Mouse (Mus musculus): ENCODE data around the gene Eef1b2. TPM values are rescaled to one million over a fixed set of nuclear protein-coding genes. Genes with fewer than 3 reads are reported as not detected.

Eef1b2 gene
- polyA plus RNA-seq, 1 experiment from 2014 or later, result 315 TPM

DNA sequence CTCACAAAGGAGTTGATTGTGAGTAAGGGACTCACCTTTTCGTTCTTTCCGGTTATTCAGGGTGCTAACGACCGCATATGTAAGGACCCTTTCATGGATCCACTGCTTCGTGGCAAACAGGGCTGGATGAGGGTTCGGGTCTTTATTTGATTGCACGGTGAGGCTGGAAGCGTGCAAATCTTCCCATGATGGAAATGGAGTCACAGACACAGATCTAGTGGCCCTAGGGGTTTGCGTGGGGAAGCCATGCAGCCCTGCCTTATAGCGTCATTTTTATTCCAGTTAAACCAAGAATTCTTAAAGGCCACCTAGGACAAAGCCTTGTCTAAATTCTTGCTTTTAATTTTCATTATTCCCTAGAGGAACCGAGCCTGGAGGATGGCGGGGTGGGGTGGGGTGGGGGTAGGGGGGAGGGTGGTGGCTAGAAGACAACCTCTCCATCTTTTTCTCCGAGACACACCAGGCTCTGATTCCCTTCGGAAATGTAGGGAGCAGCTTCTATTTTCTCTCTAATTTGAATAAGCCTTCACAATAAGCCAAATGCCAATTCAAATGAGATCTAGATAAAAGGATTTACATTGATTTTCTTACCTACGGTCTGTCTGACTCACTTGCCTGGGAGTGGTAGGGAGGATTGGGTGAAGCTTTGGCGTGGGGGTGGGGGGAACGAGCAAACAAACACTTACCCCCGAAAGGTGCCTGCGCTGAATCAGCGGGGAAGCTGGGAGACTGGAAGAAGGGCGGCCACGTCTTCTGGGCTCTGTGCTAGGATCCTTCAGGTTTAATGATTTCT, 37.0 kb downstream of the Eef1b2 start:
- no peak for TF ChIP-seq EP300 (IDR thresholded peaks at IDR 0.05)
- Histone ChIP-seq H3K27ac (ENCODE audit: low read length) (no peak overlapping the region), H3K4me2 (replicated peaks; ENCODE audit: low read depth, low read length) (no peak overlapping the region), H3K9me3 (ENCODE audit: low read length) (no peaks in the 10 kb centered on the region), H3K4me3 (ENCODE audit: low read depth, low read length) (no peak overlapping the region), H3K27me3 (replicated peaks; ENCODE audit: insufficient read depth, low read length) (no peaks in the 10 kb centered on the region), H3K36me3 (ENCODE audit: insufficient read depth, low read length) (no peaks in the 10 kb centered on the region), H3K9ac (replicated peaks; ENCODE audit: low read depth) (no peak overlapping the region), H3K4me1 (ENCODE audit: insufficient read depth, low read depth, low read length) (no peaks in the 10 kb centered on the region)
- ATAC-seq (no peak), DNase-seq (ENCODE audit: low spot score) (no peak)
- WGBS, result 27% methylated on average over 22 of the region's 22 CpGs

DNA sequence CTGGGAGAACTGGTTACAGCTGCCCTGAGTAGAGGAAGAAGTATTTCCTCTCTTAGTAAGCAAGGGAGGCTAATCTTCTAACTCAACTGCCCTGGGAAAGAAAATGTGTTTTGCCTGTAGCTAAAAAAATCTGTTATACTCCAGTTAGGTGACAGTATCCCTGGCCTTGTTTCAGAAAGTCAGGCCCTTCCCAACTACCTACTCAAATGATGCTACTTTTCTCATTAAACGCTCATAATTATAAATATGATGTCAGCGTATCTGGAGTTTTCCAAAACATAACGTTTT, 37.6 kb downstream of the Eef1b2 start, which contains the start of gene Gpr1:
TSS of gene Gpr1 (minus strand) at position 273 of the 288 bp plus-strand sequence.
- TF ChIP-seq EP300 (IDR thresholded peaks at IDR 0.05) (no peak), CTCF (IDR thresholded peaks at IDR 0.05) (no peak)
- Histone ChIP-seq H3K27me3 (replicated peaks; ENCODE audit: insufficient read depth, low read length) (no peaks in the 10 kb centered on the region), H3K9ac (replicated peaks; ENCODE audit: low read depth) (no peak within 1 kb of the TSS), H3K36me3 (ENCODE audit: insufficient read depth, low read length) (no peaks in the 10 kb centered on the region), H3K4me1 (ENCODE audit: insufficient read depth, low read depth, low read length) (no peaks in the 10 kb centered on the region), H3K4me2 (replicated peaks; ENCODE audit: low read depth, low read length) (no peak within 1 kb of the TSS), H3K9me3 (ENCODE audit: low read length) (no peaks in the 10 kb centered on the region), H3K4me3 (ENCODE audit: low read depth, low read length) (no peak within 1 kb of the TSS), H3K27ac (ENCODE audit: low read length) (no peak within 1 kb of the TSS)
- ATAC-seq, result no peak
- 36% methylated on average over 3 of the region's 3 CpGs for WGBS
- DNase-seq (ENCODE audit: low spot score), result no peak

DNA sequence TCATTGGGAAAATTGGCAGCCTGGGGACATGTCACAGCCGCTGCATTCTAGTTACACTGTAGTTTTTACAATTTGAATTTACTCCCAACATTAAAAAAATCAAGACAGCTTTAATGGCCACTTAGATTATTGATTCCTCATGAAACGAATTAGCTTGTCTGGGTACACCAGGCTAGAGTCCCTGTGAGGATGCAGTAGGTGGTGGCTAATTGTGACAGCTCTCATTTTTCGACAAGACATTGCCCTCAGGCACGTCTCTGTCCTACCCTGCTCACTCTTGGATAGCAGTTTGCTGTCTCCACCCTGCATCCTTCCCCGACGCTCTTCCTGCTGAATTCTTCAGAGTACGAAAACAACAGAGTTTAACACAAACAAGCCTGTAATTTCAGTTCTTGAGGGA, 38.0 kb downstream of the Eef1b2 start:
- Histone ChIP-seq H3K27me3 (replicated peaks; ENCODE audit: insufficient read depth, low read length) (no peaks in the 10 kb centered on the region), H3K4me2 (replicated peaks; ENCODE audit: low read depth, low read length) (no peak overlapping the region), H3K4me1 (ENCODE audit: insufficient read depth, low read depth, low read length) (no peaks in the 10 kb centered on the region), H3K27ac (ENCODE audit: low read length) (no peak overlapping the region), H3K9ac (replicated peaks; ENCODE audit: low read depth) (no peak overlapping the region), H3K36me3 (ENCODE audit: insufficient read depth, low read length) (no peaks in the 10 kb centered on the region), H3K4me3 (ENCODE audit: low read depth, low read length) (no peak overlapping the region), H3K9me3 (ENCODE audit: low read length) (no peaks in the 10 kb centered on the region)
- TF ChIP-seq CTCF (IDR thresholded peaks at IDR 0.05) (no peak), EP300 (IDR thresholded peaks at IDR 0.05) (peak; percentile 42; the same call in 1 of the 2 replicates)
- 40% methylated on average over 7 of the region's 7 CpGs for WGBS
- no peak for DNase-seq (ENCODE audit: low spot score)
- 0 out of 2 replicates have a peak, but pooled peaks have one; percentile 32 for ATAC-seq

DNA sequence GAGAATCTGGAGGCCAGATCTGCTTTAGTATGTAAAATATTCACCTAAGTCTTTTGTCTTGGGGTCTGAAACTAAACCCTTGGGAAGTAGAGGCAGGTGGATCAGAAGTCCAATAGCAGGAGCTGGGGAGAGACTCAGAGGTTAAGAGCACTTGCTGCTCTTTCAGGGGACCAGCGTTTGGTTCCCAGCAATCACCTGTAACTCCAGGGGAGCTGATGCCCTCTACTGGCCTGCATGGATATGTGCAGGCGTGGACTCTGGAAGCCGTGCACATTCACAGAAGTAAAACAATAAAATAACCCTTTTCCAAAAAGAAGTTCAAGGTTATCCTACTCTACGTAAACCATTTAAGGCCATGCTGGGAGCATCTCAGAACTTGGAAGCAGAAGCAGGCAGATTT, 42.7 kb downstream of the Eef1b2 start:
- no peak overlapping the region for H3K9ac ChIP-seq (replicated peaks; ENCODE audit: low read depth)
- DNase-seq (ENCODE audit: low spot score) (no peak), ATAC-seq (no peak)
- H3K27ac ChIP-seq (ENCODE audit: low read length), result no peak overlapping the region
- TF ChIP-seq EP300 (IDR thresholded peaks at IDR 0.05) (no peak), CTCF (IDR thresholded peaks at IDR 0.05) (no peak)
- H3K4me3 ChIP-seq (ENCODE audit: low read depth, low read length), result no peak overlapping the region
- H3K4me2 ChIP-seq (replicated peaks; ENCODE audit: low read depth, low read length), result no peak overlapping the region
- no peaks in the 10 kb centered on the region for H3K4me1 ChIP-seq (ENCODE audit: insufficient read depth, low read depth, low read length)
- no peaks in the 10 kb centered on the region for H3K36me3 ChIP-seq (ENCODE audit: insufficient read depth, low read length)
- WGBS, result 92% methylated on average over 4 of the region's 4 CpGs
- no peaks in the 10 kb centered on the region for H3K9me3 ChIP-seq (ENCODE audit: low read length)
- no peaks in the 10 kb centered on the region for H3K27me3 ChIP-seq (replicated peaks; ENCODE audit: insufficient read depth, low read length)

DNA sequence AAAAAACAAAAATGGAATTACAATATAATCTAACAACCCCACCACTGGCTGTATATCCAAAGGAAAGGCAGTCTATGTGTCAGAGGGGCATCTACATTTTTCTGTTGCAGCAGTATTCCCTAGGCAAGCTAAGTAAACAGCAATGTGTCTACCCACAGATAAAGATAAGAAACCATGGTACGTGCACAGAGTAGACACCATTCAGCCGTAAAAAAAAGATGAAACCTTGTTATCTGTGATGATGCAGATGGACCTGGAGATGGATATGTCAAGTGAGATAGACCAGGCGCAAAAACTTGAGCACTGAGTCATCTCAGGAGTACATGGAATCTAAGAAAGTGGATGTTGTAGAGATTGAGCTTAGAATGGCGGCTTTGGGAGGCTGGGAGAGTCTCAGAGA, 48.4 kb downstream of the Eef1b2 start:
- 52% methylated on average over 4 of the region's 4 CpGs for WGBS
- Histone ChIP-seq H3K9me3 (ENCODE audit: low read length) (no peaks in the 10 kb centered on the region), H3K27ac (ENCODE audit: low read length) (no peak overlapping the region), H3K4me1 (ENCODE audit: insufficient read depth, low read depth, low read length) (no peaks in the 10 kb centered on the region), H3K4me3 (ENCODE audit: low read depth, low read length) (no peak overlapping the region), H3K4me2 (replicated peaks; ENCODE audit: low read depth, low read length) (no peak overlapping the region), H3K9ac (replicated peaks; ENCODE audit: low read depth) (no peak overlapping the region), H3K36me3 (ENCODE audit: insufficient read depth, low read length) (no peaks in the 10 kb centered on the region), H3K27me3 (replicated peaks; ENCODE audit: insufficient read depth, low read length) (no peaks in the 10 kb centered on the region)
- no peak for TF ChIP-seq EP300 (IDR thresholded peaks at IDR 0.05)
- TF ChIP-seq CTCF (IDR thresholded peaks at IDR 0.05), result no peak
- ATAC-seq (no peak), DNase-seq (ENCODE audit: low spot score) (no peak)

DNA sequence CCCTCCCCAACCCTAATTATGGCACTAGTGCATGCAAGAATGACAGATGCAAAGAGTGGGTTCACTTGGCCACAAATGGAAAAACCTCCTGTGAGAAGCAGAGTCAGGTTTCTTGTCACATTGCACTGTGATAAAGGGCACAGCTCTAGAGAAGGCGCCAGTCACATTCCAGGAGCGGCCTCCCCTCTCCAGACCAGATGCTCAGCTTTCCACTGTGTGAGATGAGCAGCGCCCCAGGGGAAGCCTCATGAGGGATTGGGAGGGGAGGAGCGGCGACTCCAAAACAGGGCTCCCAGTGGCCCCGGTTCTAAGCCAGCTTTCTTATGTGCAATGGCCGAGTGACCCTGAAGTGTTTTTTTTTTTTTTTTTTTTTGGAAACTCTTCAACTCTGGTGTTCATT, 49.3 kb downstream of the Eef1b2 start:
- H3K27me3 ChIP-seq (replicated peaks; ENCODE audit: insufficient read depth, low read length), result no peaks in the 10 kb centered on the region
- no peaks in the 10 kb centered on the region for H3K9me3 ChIP-seq (ENCODE audit: low read length)
- 12% methylated on average over 7 of the region's 7 CpGs for WGBS
- no peaks in the 10 kb centered on the region for H3K4me1 ChIP-seq (ENCODE audit: insufficient read depth, low read depth, low read length)
- no peak for DNase-seq (ENCODE audit: low spot score)
- no peaks in the 10 kb centered on the region for H3K36me3 ChIP-seq (ENCODE audit: insufficient read depth, low read length)
- no peak overlapping the region for H3K9ac ChIP-seq (replicated peaks; ENCODE audit: low read depth)
- ATAC-seq, result no peak
- TF ChIP-seq CTCF (IDR thresholded peaks at IDR 0.05), result no peak
- TF ChIP-seq EP300 (IDR thresholded peaks at IDR 0.05), result no peak
- H3K4me3 ChIP-seq (ENCODE audit: low read depth, low read length), result no peak overlapping the region
- no peak overlapping the region for H3K27ac ChIP-seq (ENCODE audit: low read length)
- no peak overlapping the region for H3K4me2 ChIP-seq (replicated peaks; ENCODE audit: low read depth, low read length)
